Mouse (Mus musculus): ENCODE results near the gene Plagl2. TPM values are rescaled to one million over a fixed set of nuclear protein-coding genes. Genes with fewer than 3 reads are reported as not detected.

Plagl2 gene
- polyA plus RNA-seq, 1 experiment: 13.6 TPM

- 37% methylated on average over 2 of the region's 2 CpGs for WGBS
- Histone ChIP-seq H3K27me3 (ENCODE audit: control insufficient read depth, insufficient read depth, low read length) (no peaks in the 10 kb centered on the region), H3K27ac (ENCODE audit: insufficient read depth, low read depth, low read length) (no peak overlapping the region), H3K4me3 (ENCODE audit: low read depth, low read length) (no peak overlapping the region), H3K36me3 (ENCODE audit: control insufficient read depth, insufficient read depth, low read length) (peaks cover 8% of the 10 kb centered on the region), H3K4me1 (ENCODE audit: control insufficient read depth, insufficient read depth, insufficient read length, low read length) (peaks cover 14% of the 10 kb centered on the region)
- TF ChIP-seq CTCF (IDR thresholded peaks at IDR 0.05; ENCODE audit: extremely low read depth, insufficient read length, insufficient replicate concordance, low read depth, low read length) (no peak), POLR2A (IDR thresholded peaks at IDR 0.05; ENCODE audit: low read depth, low read length) (no peak)
These were observed 15.4 kb upstream of the Plagl2 start for GRCm38 (mm10) chr2:153256604-153257003.

- Histone ChIP-seq H3K4me3 (ENCODE audit: low read depth, low read length) (no peak overlapping the region), H3K27me3 (ENCODE audit: control insufficient read depth, insufficient read depth, low read length) (no peaks in the 10 kb centered on the region), H3K36me3 (ENCODE audit: control insufficient read depth, insufficient read depth, low read length) (peaks cover 9% of the 10 kb centered on the region), H3K27ac (ENCODE audit: insufficient read depth, low read depth, low read length) (peak overlapping the region; percentile 67), H3K4me1 (ENCODE audit: control insufficient read depth, insufficient read depth, insufficient read length, low read length) (peaks cover 9% of the 10 kb centered on the region; the same call in 1 of the 2 replicates)
- WGBS: 28% methylated on average over 5 of the region's 5 CpGs
- no peak for TF ChIP-seq CTCF (IDR thresholded peaks at IDR 0.05; ENCODE audit: extremely low read depth, insufficient read length, insufficient replicate concordance, low read depth, low read length)
- no peak for TF ChIP-seq POLR2A (IDR thresholded peaks at IDR 0.05; ENCODE audit: low read depth, low read length)
These were observed 8.5 kb upstream of the Plagl2 start for GRCm38 (mm10) chr2:153249751-153250150.

- TF ChIP-seq POLR2A (IDR thresholded peaks at IDR 0.05; ENCODE audit: low read depth, low read length) (no peak), CTCF (IDR thresholded peaks at IDR 0.05; ENCODE audit: extremely low read depth, insufficient read length, insufficient replicate concordance, low read depth, low read length) (no peak)
- Histone ChIP-seq H3K27me3 (ENCODE audit: control insufficient read depth, insufficient read depth, low read length) (no peaks in the 10 kb centered on the region), H3K4me1 (ENCODE audit: control insufficient read depth, insufficient read depth, insufficient read length, low read length) (peaks cover 12% of the 10 kb centered on the region; the same call in 1 of the 2 replicates), H3K27ac (ENCODE audit: insufficient read depth, low read depth, low read length) (no peak overlapping the region), H3K36me3 (ENCODE audit: control insufficient read depth, insufficient read depth, low read length) (peaks cover 4% of the 10 kb centered on the region; the same call in 1 of the 2 replicates), H3K4me3 (ENCODE audit: low read depth, low read length) (no peak overlapping the region)
- 29% methylated on average over 6 of the region's 6 CpGs for WGBS
These were observed 930 bp upstream of the Plagl2 start for GRCm38 (mm10) chr2:153242156-153242555.

GRCm38 (mm10) chr2:153240701-153241235, 458 bp downstream of the Plagl2 start:
- Histone ChIP-seq H3K4me1 (ENCODE audit: control insufficient read depth, insufficient read depth, insufficient read length, low read length) (peaks cover 21% of the 10 kb centered on the region; the same call in 1 of the 2 replicates), H3K36me3 (ENCODE audit: control insufficient read depth, insufficient read depth, low read length) (peaks cover 5% of the 10 kb centered on the region), H3K27ac (ENCODE audit: insufficient read depth, low read depth, low read length) (peak overlapping the region; percentile 85), H3K4me3 (ENCODE audit: low read depth, low read length) (peak overlapping the region; percentile 85), H3K27me3 (ENCODE audit: control insufficient read depth, insufficient read depth, low read length) (no peaks in the 10 kb centered on the region)
- WGBS: under 1% methylated on average over 32 of the region's 33 CpGs
- TF ChIP-seq POLR2A (IDR thresholded peaks at IDR 0.05; ENCODE audit: low read depth, low read length) (no peak), CTCF (IDR thresholded peaks at IDR 0.05; ENCODE audit: extremely low read depth, insufficient read length, insufficient replicate concordance, low read depth, low read length) (no peak)

GRCm38 (mm10) chr2:153239860-153240480, 1.3 kb downstream of the Plagl2 start:
- TF ChIP-seq CTCF (IDR thresholded peaks at IDR 0.05; ENCODE audit: extremely low read depth, insufficient read length, insufficient replicate concordance, low read depth, low read length) (no peak), POLR2A (IDR thresholded peaks at IDR 0.05; ENCODE audit: low read depth, low read length) (no peak)
- Histone ChIP-seq H3K27me3 (ENCODE audit: control insufficient read depth, insufficient read depth, low read length) (no peaks in the 10 kb centered on the region), H3K4me1 (ENCODE audit: control insufficient read depth, insufficient read depth, insufficient read length, low read length) (peaks cover 23% of the 10 kb centered on the region; the same call in 1 of the 2 replicates), H3K4me3 (ENCODE audit: low read depth, low read length) (peak overlapping the region; percentile 85), H3K36me3 (ENCODE audit: control insufficient read depth, insufficient read depth, low read length) (peaks cover 8% of the 10 kb centered on the region), H3K27ac (ENCODE audit: insufficient read depth, low read depth, low read length) (peak overlapping the region; percentile 85)
- WGBS: 5% methylated on average over 22 of the region's 22 CpGs

- peaks cover 12% of the 10 kb centered on the region for H3K36me3 ChIP-seq (ENCODE audit: control insufficient read depth, insufficient read depth, low read length)
- peaks cover 23% of the 10 kb centered on the region; the same call in 1 of the 2 replicates for H3K4me1 ChIP-seq (ENCODE audit: control insufficient read depth, insufficient read depth, insufficient read length, low read length)
- H3K27me3 ChIP-seq (ENCODE audit: control insufficient read depth, insufficient read depth, low read length): no peaks in the 10 kb centered on the region
- peak overlapping the region; percentile 85 for H3K4me3 ChIP-seq (ENCODE audit: low read depth, low read length)
- WGBS: 16% methylated on average over 7 of the region's 7 CpGs
- TF ChIP-seq POLR2A (IDR thresholded peaks at IDR 0.05; ENCODE audit: low read depth, low read length): no peak
- no peak for TF ChIP-seq CTCF (IDR thresholded peaks at IDR 0.05; ENCODE audit: extremely low read depth, insufficient read length, insufficient replicate concordance, low read depth, low read length)
- peak overlapping the region; percentile 69 for H3K27ac ChIP-seq (ENCODE audit: insufficient read depth, low read depth, low read length)
These were observed 2.0 kb downstream of the Plagl2 start for GRCm38 (mm10) chr2:153239021-153239859.

GRCm38 (mm10) chr2:153238406-153238805, 2.8 kb downstream of the Plagl2 start:
- Histone ChIP-seq H3K27ac (ENCODE audit: insufficient read depth, low read depth, low read length) (peak overlapping the region; percentile 54), H3K4me1 (ENCODE audit: control insufficient read depth, insufficient read depth, insufficient read length, low read length) (peaks cover 23% of the 10 kb centered on the region; the same call in 1 of the 2 replicates), H3K36me3 (ENCODE audit: control insufficient read depth, insufficient read depth, low read length) (peaks cover 19% of the 10 kb centered on the region), H3K27me3 (ENCODE audit: control insufficient read depth, insufficient read depth, low read length) (no peaks in the 10 kb centered on the region), H3K4me3 (ENCODE audit: low read depth, low read length) (no peak overlapping the region)
- WGBS: 16% methylated on average over 2 of the region's 2 CpGs
- TF ChIP-seq CTCF (IDR thresholded peaks at IDR 0.05; ENCODE audit: extremely low read depth, insufficient read length, insufficient replicate concordance, low read depth, low read length): no peak
- TF ChIP-seq POLR2A (IDR thresholded peaks at IDR 0.05; ENCODE audit: low read depth, low read length): no peak

Data from small intestine, adult 2 months (tissue).